Mouse (Mus musculus): Measurements from ENCODE around the gene Batf3. TPM values are rescaled to one million over a fixed set of nuclear protein-coding genes. Genes with fewer than 3 reads are reported as not detected.

The Batf3 gene
- 1 to 10 TPM in 1 of 2 experiments, under 1 TPM in 1; 0.47 to 2.7 TPM for total RNA-seq (2021)
- long read RNA-seq, experiment 1, partial matches to known transcripts = 0 of 1 reads
- long read RNA-seq, experiment 1, other reads (novel, unspliced or antisense) = 0 of 1 reads
- long read RNA-seq, experiment 2 = 0 reads

DNA sequence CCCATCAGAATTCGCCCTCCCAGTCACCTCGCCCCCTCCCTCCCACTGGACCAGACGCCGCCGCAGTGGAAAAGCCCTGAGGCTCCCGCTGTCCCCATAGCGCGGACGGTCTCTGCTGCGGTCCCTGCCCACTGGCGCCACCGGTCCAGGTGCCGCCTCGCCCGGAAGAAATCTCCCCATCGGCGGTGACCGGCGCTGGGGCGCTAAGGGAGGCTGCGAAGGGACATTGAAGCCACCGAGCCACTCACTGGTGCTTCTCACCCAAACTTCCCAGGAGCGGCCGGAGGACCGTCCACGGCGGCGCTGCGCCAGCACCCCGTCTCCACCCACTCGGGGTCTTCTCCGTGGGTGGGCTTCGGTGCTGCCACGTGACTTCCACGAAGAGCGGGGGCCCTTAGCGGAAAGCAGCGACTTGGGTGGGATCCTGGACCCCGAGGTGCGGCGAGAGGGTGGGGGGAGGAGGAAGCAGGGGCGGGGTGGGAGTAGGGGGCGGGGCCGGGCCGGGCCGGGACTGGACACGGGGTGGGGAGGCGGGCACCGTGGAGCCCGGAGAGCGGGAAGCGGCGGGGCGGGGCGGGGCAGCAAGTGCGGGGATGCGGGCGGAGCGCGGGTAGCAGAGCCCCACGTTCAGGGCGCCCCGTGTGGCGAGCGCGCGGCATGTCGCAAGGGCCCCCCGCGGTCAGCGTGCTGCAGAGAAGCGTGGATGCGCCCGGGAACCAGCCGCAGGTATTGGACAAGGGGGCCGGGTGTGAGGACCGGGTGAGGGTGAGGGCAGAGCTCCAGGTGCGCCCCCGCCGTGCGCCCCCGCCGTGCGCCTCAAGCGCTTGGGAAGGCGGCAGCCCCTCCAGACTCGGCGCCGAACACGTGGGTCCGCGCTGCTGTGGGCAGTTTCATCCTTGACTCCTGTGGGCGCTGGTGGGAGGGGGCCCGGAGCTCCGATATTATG is at the start of gene Batf3:
Gene Batf3, plus strand, starts transcription at position 46 of the 946 bp plus-strand sequence.
- DNase-seq (ENCODE audit: low spot score in 2 of 2) = peak; percentile 46 to 64

DNA sequence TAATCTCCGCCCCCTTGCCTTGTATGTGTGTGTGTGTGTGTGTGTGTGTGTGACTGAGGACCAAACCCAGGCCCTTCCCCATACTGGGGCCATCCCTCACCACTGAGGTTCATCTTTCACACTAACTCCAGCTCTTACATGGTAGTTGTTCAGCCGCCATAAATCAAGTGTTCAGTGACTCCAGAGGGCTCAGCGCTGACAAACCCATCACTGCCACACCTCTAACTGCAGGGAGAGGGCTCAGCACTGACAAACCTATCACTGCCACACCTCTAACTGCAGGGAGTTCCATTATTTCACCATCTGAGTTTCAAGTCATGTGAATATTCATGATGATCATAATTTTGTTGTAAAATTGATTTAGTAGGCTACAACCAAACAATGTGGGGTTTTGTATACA is 44.1 kb upstream of the Batf3 start:
- DNase-seq (ENCODE audit: low spot score in 2 of 2) = no peak

DNA sequence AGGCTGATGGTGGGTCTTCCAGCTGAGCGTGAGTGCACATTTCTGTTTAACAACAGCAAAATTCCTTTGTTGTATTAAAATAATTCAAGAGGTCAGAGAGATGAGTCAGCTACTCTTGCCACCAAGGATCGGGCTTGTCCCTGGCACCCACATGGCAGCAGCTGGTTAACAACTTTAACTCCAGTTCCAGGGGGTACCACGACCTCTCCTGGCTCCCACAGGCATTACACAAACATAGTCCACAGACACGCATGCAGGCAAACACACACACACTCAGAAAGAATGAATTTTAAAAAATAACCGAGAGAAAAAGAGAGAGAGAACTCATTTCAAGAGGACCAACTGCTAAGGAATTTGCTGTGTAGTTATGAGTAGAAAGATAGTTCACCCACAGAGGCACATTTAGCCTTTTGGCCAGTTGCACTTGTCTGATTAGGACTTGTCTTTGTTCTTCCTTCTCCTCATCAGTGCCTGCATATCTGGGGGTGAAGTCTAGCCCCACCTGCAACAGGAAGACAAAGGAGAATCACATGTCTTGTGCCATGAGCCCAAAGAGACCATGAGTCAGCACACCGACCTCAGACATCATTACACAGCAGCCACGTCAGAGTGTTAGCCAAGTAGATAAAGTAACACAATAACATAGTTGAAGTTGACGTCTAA is 42.6 kb upstream of the Batf3 start:
- DNase-seq (ENCODE audit: low spot score in 2 of 2) = no peak

DNA sequence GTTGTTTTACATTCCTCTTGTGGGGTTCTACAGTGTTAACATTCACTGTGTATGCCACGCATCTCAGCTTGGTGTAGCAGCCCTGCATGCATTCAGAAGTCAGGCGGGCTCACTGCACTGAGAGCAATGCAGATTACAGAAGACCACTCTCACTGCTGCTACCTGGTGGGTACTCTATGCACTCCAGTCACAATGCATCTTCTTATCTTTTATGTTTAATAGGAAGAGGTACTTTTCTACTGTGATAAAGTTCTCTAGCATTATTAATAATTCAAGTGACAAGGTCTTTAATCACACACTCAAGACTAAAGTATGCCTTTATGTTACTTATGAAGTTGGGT is 42.1 kb upstream of the Batf3 start:
- DNase-seq (ENCODE audit: low spot score in 2 of 2) = no peak

DNA sequence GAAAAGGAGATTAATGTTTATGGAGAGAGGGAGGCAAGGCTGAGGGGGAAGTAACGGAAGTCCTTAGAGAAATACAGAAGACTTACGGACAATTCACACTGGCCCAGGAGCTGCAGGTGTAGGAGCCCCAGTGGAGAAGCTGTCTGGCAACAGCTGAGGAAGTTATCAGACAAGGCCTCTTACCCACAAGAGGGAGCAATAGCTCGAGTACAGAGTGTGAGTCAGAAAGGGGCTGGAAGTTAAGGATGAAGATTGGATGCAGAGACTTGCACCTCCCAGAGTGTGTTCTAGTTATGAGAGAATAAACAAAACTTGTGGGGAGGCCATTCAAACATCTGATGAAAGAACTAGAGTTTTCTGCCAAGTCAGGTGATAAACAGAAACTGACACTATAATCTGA is 40.2 kb upstream of the Batf3 start:
- DNase-seq (ENCODE audit: low spot score in 2 of 2) = no peak

DNA sequence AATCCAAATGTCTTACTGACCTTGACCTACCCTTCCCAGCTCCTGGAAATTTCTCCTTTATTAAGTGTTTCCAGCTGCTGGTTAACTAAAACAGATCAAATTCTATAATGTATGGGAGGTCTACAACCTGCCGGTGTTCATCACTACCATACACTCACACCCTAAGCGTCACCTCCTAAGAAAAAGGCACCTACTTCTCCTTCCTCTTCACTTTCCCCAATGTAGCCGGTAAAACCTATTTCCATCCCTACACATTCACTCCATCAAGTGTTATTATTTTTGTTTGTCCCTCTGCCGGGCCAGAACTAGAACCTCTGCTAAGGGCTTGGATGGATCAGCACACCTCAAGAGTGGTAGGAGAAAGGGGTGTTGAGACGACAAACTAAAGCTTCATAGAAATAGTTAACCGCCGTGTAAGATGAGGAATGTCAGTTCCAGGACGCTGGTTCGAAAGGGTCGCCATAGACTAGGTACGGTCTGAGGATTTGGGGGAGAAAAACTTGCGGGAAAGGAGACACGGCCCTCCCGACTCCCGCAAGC is 35.3 kb upstream of the Batf3 start:
- DNase-seq (ENCODE audit: low spot score in 2 of 2) = no peak

DNA sequence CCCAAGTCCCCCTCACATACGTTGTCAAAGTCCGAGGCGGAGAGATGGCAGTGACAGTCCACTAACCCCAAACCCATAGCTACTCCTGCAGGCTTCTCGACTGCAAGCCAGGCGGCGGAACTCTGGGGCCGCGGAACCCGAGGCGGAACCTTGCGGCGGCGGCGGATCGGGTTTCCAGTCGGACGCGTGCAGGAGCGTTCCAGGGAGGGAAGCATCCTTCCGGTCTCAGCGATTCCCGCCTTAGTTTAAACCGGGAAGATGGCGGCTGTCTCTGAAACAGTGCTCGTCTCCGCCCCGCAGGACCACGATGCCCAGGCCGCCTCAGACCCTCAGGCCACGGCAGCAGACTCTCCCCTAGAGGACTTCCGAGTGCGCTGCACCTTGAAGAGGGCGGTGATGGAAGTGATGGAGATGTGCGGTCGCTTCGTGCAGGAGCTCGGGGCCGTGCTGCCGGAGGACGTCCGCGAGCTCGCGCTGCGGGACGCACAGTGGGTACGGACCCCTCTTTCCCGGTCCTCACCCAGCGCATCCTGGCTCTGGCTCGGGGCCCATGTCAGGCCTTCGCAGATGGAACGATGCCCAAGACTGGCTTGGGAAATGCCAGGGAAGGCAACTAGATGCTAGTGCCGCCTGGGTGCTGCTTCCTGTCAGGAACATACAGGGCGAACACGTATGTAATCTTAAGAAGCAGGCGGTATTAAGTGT is 34.7 kb upstream of the Batf3 start, which contains the start of the genes Tatdn3 and Nsl1:
Gene Tatdn3, minus strand, starts transcription at position 152 of the 705 bp plus-strand sequence.
Gene Nsl1, plus strand, starts transcription at position 232 of the 705 bp plus-strand sequence.
- DNase-seq (ENCODE audit: low spot score in 2 of 2) = peak; percentile 89 to 90

DNA sequence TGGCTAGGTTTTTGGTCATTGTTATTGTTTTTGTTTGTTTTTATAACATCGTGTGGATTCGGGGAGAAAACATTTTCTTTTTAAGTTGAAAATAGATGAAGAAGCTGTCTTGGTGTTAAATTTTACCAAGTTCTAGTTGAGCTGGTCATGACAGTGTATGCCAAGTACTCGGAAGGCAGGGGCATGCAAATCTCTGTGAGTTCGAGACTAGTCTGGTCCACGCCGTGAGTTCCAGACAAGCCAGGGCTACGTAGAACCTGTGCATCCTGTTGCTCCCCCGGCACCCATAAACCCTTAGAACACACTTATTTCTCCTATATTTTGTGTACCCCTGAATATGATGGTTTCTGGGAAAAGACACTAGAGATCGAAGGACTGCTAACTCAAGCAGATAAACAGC is 33.9 kb upstream of the Batf3 start:
- DNase-seq (ENCODE audit: low spot score in 2 of 2) = no peak

DNA sequence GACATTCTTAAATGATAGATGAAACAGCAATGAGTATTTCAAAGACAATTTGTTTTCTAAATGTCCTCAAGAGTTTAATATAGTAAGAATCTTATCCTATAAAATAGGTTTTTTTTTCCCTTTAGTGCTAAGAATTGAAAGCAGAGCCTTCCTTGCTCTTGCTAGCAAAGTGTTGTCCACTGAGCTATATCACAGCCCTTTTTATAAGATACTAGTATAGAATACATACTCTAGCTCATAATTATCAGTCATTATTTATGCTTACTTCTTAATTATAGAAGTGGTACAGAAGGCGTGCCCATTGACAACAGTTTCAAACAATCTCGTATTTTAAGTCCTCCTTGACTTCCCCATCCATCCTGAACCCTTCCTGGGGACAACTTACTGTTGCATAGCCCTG is 33.1 kb upstream of the Batf3 start:
- DNase-seq (ENCODE audit: low spot score in 2 of 2) = no peak

DNA sequence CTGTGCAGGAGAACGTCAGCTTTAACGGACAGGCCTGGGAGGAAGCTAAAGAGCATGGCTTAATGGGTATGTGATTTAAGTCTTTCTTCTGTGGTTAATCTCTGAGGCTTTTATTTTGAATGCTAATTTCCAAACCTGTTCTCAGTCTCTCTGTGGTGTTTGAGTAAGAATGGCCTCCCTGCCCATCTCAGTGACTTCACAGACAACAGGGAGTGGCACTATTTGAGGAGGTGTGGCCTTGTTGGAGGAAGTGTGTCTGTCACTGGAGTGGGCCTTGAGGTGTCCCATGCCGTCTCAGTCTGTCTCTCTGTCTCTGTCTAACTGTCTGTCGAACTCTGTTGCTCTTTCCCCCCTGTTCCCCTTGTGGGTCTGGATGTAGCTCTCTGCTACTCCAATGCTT is 32.5 kb upstream of the Batf3 start:
- DNase-seq (ENCODE audit: low spot score in 2 of 2) = no peak

DNA sequence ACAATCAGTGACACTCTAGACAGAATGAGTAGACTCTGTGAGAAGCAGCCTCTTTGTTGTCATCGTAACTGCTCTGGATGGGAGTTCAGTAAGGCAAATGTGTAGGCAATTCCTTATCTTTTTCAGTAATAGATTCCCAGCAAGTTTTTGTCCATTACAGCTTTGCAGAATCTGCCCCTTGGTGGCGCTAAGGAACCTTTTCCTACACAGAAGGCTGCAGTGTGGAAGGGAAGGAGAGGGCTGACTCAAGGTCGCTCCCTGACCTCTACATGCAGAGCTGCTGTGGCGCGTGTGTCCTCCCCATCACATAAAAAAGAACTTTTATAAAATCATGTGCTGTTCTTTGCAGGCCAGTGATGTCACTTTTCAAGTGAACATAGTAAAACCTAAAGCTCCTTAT is 29.3 kb upstream of the Batf3 start:
- DNase-seq (ENCODE audit: low spot score in 2 of 2) = no peak

DNA sequence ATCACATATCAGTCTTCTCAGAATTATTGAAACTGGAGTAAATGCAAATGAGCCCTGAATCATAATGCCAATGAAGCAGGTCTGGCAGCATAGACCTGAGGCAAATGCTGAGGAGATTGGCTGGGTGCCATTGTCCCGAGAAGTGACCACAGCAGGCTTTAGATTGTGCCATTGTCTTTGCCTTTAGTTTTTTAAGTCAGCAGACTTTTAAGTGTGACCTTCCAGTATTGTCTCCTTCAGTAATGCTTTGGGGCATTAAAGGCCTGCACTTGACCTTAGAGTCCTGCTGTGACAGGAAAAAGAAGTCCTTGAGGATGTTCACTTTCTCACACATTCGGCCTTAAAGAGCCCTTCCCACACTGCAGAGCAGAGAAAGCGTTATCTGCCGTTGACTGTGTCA is 27.4 kb upstream of the Batf3 start:
- no peak for DNase-seq (ENCODE audit: low spot score in 2 of 2)

DNA sequence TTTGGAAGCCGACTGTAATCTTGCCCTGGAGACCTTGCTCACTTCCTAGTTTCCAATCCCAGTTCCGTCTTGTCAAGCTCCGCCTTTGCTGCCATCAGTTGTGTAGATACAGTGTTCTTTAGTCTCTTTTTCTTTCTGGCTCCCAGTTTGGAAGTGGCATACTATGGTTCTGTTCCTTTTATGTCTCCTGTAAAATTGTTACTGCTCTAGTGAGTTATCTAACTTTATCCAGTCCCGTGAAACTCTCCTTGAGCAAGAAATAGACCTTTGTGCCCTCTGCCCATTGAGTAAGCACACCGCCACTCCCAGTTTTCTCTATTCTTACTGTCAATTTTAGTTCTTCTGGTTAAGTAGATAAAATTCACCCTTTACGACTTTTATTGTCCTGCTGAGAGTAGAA is 26.0 kb upstream of the Batf3 start:
- DNase-seq (ENCODE audit: low spot score in 2 of 2) = no peak

DNA sequence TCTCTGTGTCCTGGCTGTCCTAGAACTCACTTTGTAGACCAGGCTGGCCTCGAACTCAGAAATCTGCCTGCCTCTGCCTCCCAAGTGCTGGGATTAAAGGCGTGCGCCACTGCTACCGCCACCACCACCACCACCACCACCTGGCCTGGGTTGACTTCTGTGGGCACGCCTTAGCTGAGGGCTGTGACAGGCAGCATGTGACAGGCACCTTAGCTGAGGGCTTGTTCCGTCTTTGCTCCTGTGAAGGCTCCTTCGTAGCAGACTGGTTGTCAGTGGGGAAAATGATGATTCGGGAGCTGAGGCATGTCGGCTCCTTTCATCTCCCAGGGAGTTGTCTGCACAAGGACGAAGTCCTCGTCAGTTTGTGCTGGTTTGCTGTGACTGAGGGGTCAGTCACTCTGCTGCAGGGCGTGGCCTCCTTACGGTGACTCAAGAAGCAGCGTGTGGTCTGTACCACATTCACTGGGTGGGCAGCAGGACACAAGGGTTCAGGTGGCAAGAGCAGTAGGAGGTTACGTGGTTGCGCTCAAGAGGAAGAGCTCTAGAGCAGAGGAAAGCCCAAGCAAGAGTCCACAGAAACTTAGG is 25.2 kb upstream of the Batf3 start:
- DNase-seq (ENCODE audit: low spot score in 2 of 2) = no peak

DNA sequence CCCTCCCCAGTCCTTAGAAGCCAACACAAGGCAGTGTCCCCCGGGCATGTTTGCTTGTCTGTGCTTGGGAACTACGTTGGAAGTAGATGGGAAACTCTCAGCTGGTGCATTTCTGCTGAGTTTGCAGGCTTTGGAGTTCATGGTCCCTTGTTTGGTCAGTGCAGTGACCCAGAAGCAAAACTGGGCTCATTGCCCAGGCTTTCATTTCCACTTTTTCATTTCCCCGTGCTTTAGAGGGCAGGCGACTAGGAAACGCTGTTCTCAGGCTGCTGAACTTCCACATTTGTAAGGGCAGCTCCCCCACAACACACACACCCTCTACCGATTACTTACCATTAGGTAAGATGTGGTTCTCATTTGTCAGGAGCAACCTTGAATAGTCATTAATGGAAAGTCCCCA is 24.6 kb upstream of the Batf3 start:
- no peak for DNase-seq (ENCODE audit: low spot score in 2 of 2)

DNA sequence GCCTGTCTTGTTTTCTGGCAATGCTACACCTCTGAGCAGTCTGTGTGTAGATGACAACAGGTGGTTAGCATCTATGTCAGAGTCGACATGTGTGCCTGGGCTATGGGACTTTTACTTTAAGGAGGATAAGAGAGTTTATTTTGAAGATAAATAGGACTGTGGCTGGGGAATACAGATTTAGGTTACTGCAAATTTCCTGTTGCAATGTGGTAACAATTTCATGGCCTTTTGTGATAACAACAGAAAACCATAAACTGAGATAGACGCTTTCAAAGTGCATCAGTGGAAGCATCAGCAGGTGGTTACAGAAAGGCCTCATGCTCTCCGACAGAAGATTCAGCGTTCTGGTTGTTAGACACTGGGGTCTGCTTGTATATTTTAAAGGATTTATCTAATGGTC is 24.2 kb upstream of the Batf3 start:
- no peak for DNase-seq (ENCODE audit: low spot score in 2 of 2)

DNA sequence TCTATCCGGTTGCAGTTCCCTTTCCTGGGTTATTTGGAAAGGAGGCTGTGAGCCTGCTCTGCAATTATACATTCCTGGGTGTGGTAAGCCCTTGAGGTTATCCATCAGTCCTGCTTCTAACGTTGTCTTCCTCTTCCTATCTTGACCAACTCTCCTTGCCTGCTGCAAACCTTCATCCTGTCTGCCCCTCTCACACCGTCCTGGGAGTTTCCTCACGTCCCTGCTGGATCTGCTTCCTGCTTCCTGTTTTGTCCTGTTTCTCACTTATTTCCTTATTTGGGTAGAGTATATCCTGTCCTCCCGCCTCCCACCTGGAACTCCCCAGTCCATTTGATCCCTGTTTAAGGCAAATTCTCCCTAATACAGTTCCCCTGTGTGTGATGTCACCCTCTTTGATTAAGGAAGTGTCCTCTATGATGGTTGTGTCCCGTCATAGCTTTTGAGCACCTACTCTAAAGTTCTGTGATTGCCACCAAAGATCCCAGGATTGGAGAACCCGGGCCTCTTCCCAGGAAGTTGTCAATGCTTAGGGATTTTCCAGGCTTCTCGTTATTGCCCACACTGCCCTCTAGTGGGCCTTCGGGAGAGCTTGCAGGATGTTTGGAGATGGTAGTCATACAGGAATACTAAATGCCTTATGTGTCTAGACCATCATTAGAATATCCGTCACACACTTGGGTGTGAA is 22.3 kb upstream of the Batf3 start:
- peak in 1 of 2 experiments; percentile 56 for DNase-seq (ENCODE audit: low spot score in 2 of 2)

DNA sequence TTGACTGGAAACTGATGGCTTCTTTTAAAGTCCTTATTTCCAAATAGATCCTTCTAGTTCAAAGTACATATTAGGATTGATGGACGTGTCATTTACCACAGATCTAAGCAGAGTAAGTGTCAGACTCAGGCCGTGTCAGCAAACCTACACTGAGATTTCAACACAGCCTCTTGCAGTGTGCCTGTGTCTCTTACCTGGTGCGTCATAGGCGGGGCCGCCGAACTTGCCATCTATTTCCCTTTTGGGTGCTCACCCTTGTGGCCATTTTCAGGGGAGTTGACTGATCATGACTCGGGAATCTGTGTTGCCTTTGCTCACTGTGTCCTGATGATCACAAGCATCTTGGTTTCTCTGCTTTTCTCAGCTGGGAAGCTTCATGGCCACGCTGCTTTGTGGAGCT is 14.4 kb upstream of the Batf3 start:
- no peak for DNase-seq (ENCODE audit: low spot score in 2 of 2)

DNA sequence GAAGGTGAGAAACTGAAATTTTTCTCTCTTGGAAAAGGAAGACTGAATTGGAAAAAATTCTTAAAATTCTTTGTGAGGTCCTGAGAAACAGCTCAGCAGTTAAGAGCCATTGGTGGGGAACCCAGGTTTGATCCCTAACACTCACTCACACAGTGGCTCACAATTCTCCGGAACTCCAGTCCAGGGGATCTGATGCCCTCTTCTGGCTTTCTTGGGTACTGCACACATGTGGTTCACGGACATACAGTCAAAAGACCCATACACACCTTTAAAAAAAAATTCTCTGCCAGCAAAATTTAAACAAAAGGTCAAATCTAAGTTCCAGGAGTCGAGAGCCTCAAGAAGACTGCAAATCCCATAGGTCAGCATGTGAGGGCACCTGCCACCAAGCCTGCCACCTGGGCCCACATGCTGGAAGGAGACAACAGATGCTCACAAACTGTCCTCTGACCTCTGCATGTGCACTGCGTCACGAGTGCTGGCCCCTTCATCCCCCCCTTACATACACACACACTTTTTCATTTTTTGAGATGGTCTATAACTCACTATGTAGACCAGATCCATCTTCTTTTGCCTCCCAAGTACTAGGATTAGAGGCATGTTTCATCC is 12.6 kb upstream of the Batf3 start:
- peak in 1 of 2 experiments; percentile 56 for DNase-seq (ENCODE audit: low spot score in 2 of 2)

DNA sequence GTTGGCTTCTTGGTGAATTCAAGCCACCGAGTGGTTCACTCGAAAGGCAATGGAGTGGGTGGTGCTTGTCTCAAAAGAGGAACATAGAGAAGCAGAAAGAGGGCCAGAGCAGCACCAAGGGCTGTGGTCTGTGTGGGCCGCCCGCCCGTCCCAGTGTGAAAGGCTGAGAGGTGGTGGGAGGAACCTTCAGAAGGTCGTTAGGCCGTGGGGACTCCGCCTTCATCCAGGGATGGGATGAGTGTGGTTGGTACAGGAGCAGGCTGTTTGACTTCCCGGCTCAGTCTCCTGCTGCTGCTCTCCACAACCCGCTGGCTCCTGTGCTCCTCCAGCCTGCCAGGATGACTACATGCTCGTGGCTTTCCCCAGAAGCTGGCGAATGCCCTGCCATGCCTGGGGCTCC is 12.1 kb upstream of the Batf3 start:
- no peak for DNase-seq (ENCODE audit: low spot score in 2 of 2)

All from gastrocnemius, postnatal 4 days (tissue).